Mouse (Mus musculus): ENCODE data around the gene Slc25a25. TPM values are rescaled to one million over a fixed set of nuclear protein-coding genes. Genes with fewer than 3 reads are reported as not detected.

Slc25a25 gene
- polyA plus RNA-seq, 1 experiment from 2014 or later, result 39.2 TPM

GRCm38 (mm10) chr2:32471001-32471680 is 19.9 kb upstream of the Slc25a25 start:
- no peaks in the 10 kb centered on the region for H3K4me1 ChIP-seq (replicated peaks; ENCODE audit: control insufficient read depth, insufficient read depth, low read length)
- DNase-seq (ENCODE audit: low spot score), result no peak
- H3K36me3 ChIP-seq (replicated peaks; ENCODE audit: control insufficient read depth, insufficient read depth), result no peaks in the 10 kb centered on the region
- no peaks in the 10 kb centered on the region for H3K27me3 ChIP-seq (ENCODE audit: control insufficient read depth, insufficient read depth, low read length)
- H3K4me3 ChIP-seq (replicated peaks; ENCODE audit: low read length), result no peak overlapping the region
- H3K9me3 ChIP-seq (ENCODE audit: control insufficient read depth, low read length), result no peaks in the 10 kb centered on the region
- no peak overlapping the region for H3K27ac ChIP-seq
- H3K9ac ChIP-seq, result no peak overlapping the region
- 90% methylated on average over 6 of the region's 6 CpGs for WGBS
- no peak overlapping the region for H3K4me2 ChIP-seq (replicated peaks)
- ATAC-seq (ENCODE audit: low FRiP score), result no peak

GRCm38 (mm10) chr2:32464212-32464891 is 13.1 kb upstream of the Slc25a25 start:
- H3K4me2 ChIP-seq (replicated peaks), result no peak overlapping the region
- H3K4me3 ChIP-seq (replicated peaks; ENCODE audit: low read length), result no peak overlapping the region
- H3K4me1 ChIP-seq (replicated peaks; ENCODE audit: control insufficient read depth, insufficient read depth, low read length), result no peaks in the 10 kb centered on the region
- H3K9ac ChIP-seq, result no peak overlapping the region
- H3K27ac ChIP-seq, result no peak overlapping the region
- no peaks in the 10 kb centered on the region for H3K9me3 ChIP-seq (ENCODE audit: control insufficient read depth, low read length)
- ATAC-seq (ENCODE audit: low FRiP score), result no peak
- no peak for DNase-seq (ENCODE audit: low spot score)
- no peaks in the 10 kb centered on the region for H3K36me3 ChIP-seq (replicated peaks; ENCODE audit: control insufficient read depth, insufficient read depth)
- WGBS, result 80% methylated on average over 6 of the region's 6 CpGs
- H3K27me3 ChIP-seq (ENCODE audit: control insufficient read depth, insufficient read depth, low read length), result no peaks in the 10 kb centered on the region

GRCm38 (mm10) chr2:32463773-32464172 is 12.5 kb upstream of the Slc25a25 start:
- ATAC-seq (ENCODE audit: low FRiP score), result no peak
- WGBS, result 72% methylated on average over 2 of the region's 2 CpGs
- DNase-seq (ENCODE audit: low spot score), result no peak
- H3K9me3 ChIP-seq (ENCODE audit: control insufficient read depth, low read length), result no peaks in the 10 kb centered on the region
- H3K4me2 ChIP-seq (replicated peaks), result no peak overlapping the region
- no peak overlapping the region for H3K4me3 ChIP-seq (replicated peaks; ENCODE audit: low read length)
- no peak overlapping the region for H3K9ac ChIP-seq
- H3K27ac ChIP-seq, result no peak overlapping the region
- no peaks in the 10 kb centered on the region for H3K4me1 ChIP-seq (replicated peaks; ENCODE audit: control insufficient read depth, insufficient read depth, low read length)
- H3K27me3 ChIP-seq (ENCODE audit: control insufficient read depth, insufficient read depth, low read length), result no peaks in the 10 kb centered on the region
- H3K36me3 ChIP-seq (replicated peaks; ENCODE audit: control insufficient read depth, insufficient read depth), result no peaks in the 10 kb centered on the region

GRCm38 (mm10) chr2:32459657-32460056 is 8.4 kb upstream of the Slc25a25 start:
- no peak for ATAC-seq (ENCODE audit: low FRiP score)
- WGBS, result 91% methylated on average over 2 of the region's 2 CpGs
- Histone ChIP-seq H3K9ac (no peak overlapping the region), H3K9me3 (ENCODE audit: control insufficient read depth, low read length) (no peaks in the 10 kb centered on the region), H3K36me3 (replicated peaks; ENCODE audit: control insufficient read depth, insufficient read depth) (peaks cover 8% of the 10 kb centered on the region; the same call in 1 of the 2 replicates), H3K4me1 (replicated peaks; ENCODE audit: control insufficient read depth, insufficient read depth, low read length) (no peaks in the 10 kb centered on the region), H3K27me3 (ENCODE audit: control insufficient read depth, insufficient read depth, low read length) (no peaks in the 10 kb centered on the region), H3K4me3 (replicated peaks; ENCODE audit: low read length) (no peak overlapping the region), H3K27ac (no peak overlapping the region), H3K4me2 (replicated peaks) (no peak overlapping the region)
- DNase-seq (ENCODE audit: low spot score), result no peak

- WGBS, result 87% methylated on average over 2 of the region's 2 CpGs
- no peak overlapping the region for H3K27ac ChIP-seq
- no peak overlapping the region for H3K4me2 ChIP-seq (replicated peaks)
- no peaks in the 10 kb centered on the region for H3K9me3 ChIP-seq (ENCODE audit: control insufficient read depth, low read length)
- no peaks in the 10 kb centered on the region for H3K4me1 ChIP-seq (replicated peaks; ENCODE audit: control insufficient read depth, insufficient read depth, low read length)
- H3K9ac ChIP-seq, result no peak overlapping the region
- H3K27me3 ChIP-seq (ENCODE audit: control insufficient read depth, insufficient read depth, low read length), result no peaks in the 10 kb centered on the region
- ATAC-seq (ENCODE audit: low FRiP score) (no peak), DNase-seq (ENCODE audit: low spot score) (no peak)
- no peak overlapping the region for H3K4me3 ChIP-seq (replicated peaks; ENCODE audit: low read length)
- H3K36me3 ChIP-seq (replicated peaks; ENCODE audit: control insufficient read depth, insufficient read depth), result peaks cover 8% of the 10 kb centered on the region; the same call in 1 of the 2 replicates
Measured at GRCm38 (mm10) chr2:32458300-32458699, 7.1 kb upstream of the Slc25a25 start.

- Histone ChIP-seq H3K27ac (no peak overlapping the region), H3K4me1 (replicated peaks; ENCODE audit: control insufficient read depth, insufficient read depth, low read length) (peaks cover 16% of the 10 kb centered on the region), H3K4me3 (replicated peaks; ENCODE audit: low read length) (no peak overlapping the region), H3K9me3 (ENCODE audit: control insufficient read depth, low read length) (no peaks in the 10 kb centered on the region), H3K36me3 (replicated peaks; ENCODE audit: control insufficient read depth, insufficient read depth) (peaks cover 8% of the 10 kb centered on the region; the same call in 1 of the 2 replicates), H3K27me3 (ENCODE audit: control insufficient read depth, insufficient read depth, low read length) (no peaks in the 10 kb centered on the region), H3K4me2 (replicated peaks) (no peak overlapping the region), H3K9ac (no peak overlapping the region)
- ATAC-seq (ENCODE audit: low FRiP score), result no peak
- 94% methylated on average over 8 of the region's 8 CpGs for WGBS
- no peak for DNase-seq (ENCODE audit: low spot score)
Measured at GRCm38 (mm10) chr2:32455101-32455500, 3.9 kb upstream of the Slc25a25 start.

GRCm38 (mm10) chr2:32454633-32455032 is 3.4 kb upstream of the Slc25a25 start:
- H3K4me3 ChIP-seq (replicated peaks; ENCODE audit: low read length), result no peak overlapping the region
- DNase-seq (ENCODE audit: low spot score) (no peak), ATAC-seq (ENCODE audit: low FRiP score) (no peak)
- H3K4me1 ChIP-seq (replicated peaks; ENCODE audit: control insufficient read depth, insufficient read depth, low read length), result peaks cover 21% of the 10 kb centered on the region
- H3K27me3 ChIP-seq (ENCODE audit: control insufficient read depth, insufficient read depth, low read length), result no peaks in the 10 kb centered on the region
- peaks cover 8% of the 10 kb centered on the region; the same call in 1 of the 2 replicates for H3K36me3 ChIP-seq (replicated peaks; ENCODE audit: control insufficient read depth, insufficient read depth)
- no peaks in the 10 kb centered on the region for H3K9me3 ChIP-seq (ENCODE audit: control insufficient read depth, low read length)
- no peak overlapping the region for H3K9ac ChIP-seq
- no peak overlapping the region for H3K4me2 ChIP-seq (replicated peaks)
- no peak overlapping the region for H3K27ac ChIP-seq
- whole genome bisulfite sequencing, result 87% methylated on average over 10 of the region's 10 CpGs

- Histone ChIP-seq H3K4me2 (replicated peaks) (no peak overlapping the region), H3K9ac (no peak overlapping the region), H3K4me3 (replicated peaks; ENCODE audit: low read length) (no peak overlapping the region), H3K9me3 (ENCODE audit: control insufficient read depth, low read length) (no peaks in the 10 kb centered on the region), H3K4me1 (replicated peaks; ENCODE audit: control insufficient read depth, insufficient read depth, low read length) (peaks cover 22% of the 10 kb centered on the region), H3K36me3 (replicated peaks; ENCODE audit: control insufficient read depth, insufficient read depth) (peaks cover 8% of the 10 kb centered on the region; the same call in 1 of the 2 replicates), H3K27me3 (ENCODE audit: control insufficient read depth, insufficient read depth, low read length) (no peaks in the 10 kb centered on the region), H3K27ac (no peak overlapping the region)
- ATAC-seq (ENCODE audit: low FRiP score), result no peak
- no peak for DNase-seq (ENCODE audit: low spot score)
- WGBS, result 87% methylated on average over 5 of the region's 5 CpGs
Measured at GRCm38 (mm10) chr2:32453641-32454303, 2.5 kb upstream of the Slc25a25 start.

- Histone ChIP-seq H3K4me1 (replicated peaks; ENCODE audit: control insufficient read depth, insufficient read depth, low read length) (peaks cover 25% of the 10 kb centered on the region), H3K4me2 (replicated peaks) (peak overlapping the region; percentile 34), H3K9me3 (ENCODE audit: control insufficient read depth, low read length) (no peaks in the 10 kb centered on the region), H3K4me3 (replicated peaks; ENCODE audit: low read length) (peak overlapping the region; percentile 84), H3K27me3 (ENCODE audit: control insufficient read depth, insufficient read depth, low read length) (no peaks in the 10 kb centered on the region), H3K27ac (no peak overlapping the region), H3K9ac (no peak overlapping the region), H3K36me3 (replicated peaks; ENCODE audit: control insufficient read depth, insufficient read depth) (peaks cover 8% of the 10 kb centered on the region; the same call in 1 of the 2 replicates)
- WGBS, result 95% methylated on average over 16 of the region's 16 CpGs
- DNase-seq (ENCODE audit: low spot score) (no peak), ATAC-seq (ENCODE audit: low FRiP score) (0 out of 2 replicates have a peak, but pooled peaks have one; percentile 3)
Measured at GRCm38 (mm10) chr2:32452441-32452971, 1.3 kb upstream of the Slc25a25 start.

Data from hindbrain, embryonic 14.5 days (tissue).